Mouse (Mus musculus): ENCODE data around the gene Gm20388.

DNA sequence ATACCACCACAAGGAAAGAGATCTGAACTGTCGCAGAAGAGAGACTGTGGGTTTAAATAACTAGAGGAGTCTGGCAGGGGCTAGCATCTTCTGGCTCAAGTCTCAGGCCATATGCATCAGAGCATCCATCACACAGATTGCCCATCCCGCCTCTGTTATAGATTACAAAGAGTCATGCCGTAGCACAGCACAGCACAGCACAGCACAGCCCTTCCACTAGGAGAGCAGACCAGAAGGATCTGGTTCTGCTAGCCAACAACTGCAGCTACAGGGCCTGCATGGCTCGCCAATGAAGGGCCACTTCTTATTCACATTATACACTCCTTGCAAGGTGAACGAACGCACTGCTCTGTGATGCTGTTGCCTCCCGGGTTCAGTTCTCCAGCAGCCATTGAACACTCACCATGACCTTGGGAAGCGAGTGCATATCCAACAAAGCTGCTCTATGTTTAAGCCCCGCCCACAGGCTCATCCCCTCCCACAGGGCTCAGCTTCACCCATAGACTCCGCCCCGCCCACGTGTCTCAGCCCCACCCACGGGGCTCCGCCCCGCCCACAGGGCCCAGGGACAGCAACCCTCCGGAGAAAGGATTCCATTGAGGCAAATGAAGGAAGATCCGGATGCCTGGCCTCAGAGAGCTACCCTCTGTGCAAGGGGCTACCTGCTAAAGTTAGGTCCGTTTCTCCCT, 3771.6 kb downstream of the Gm20388 start:
- TF ChIP-seq CTCF (IDR thresholded peaks at IDR 0.05; ENCODE audit: low read depth, low read length) = no peak
- TF ChIP-seq EP300 (IDR thresholded peaks at IDR 0.05; ENCODE audit: insufficient read depth, low read depth, low read length) = no peak

All from ES-Bruce4 (cell line).